10 mouse cellular contexts compared by ENCODE assay signal in genomic region chr13:114166439-114167183, GRCm38 (mm10).
DNase-seq lines count a peak whose midpoint lies in the region; ATAC-seq and TF ChIP-seq lines count a peak whose summit lies in the region.
"Had no signal": no experiment of that assay in that cellular context is flagged by ENCODE, and none has a peak within 500 bp of the region (broad histone marks: within the 10 kb centered on the region; RNA-seq: fewer than 3 reads in every experiment).

No protein-coding gene starts in this region.

- H3K9me3 ChIP-seq in CH12.LX (replicated peaks; ENCODE audit: low read length) = no peaks in the 10 kb centered on the region
- H3K9me3 ChIP-seq in limb, embryonic 12.5 days = no peaks in the 10 kb centered on the region
- H3K9me3 ChIP-seq: neural tube, embryonic 13.5 days had no signal

- no peak overlapping the region for H3K27ac ChIP-seq in CH12.LX (ENCODE audit: insufficient read depth, low read depth)
- H3K27ac ChIP-seq in limb, embryonic 12.5 days = 0 out of 2 replicates have a peak overlapping the region, but pooled peaks have one; percentile 7
- H3K27ac ChIP-seq: neural tube, embryonic 13.5 days had no signal

- TF ChIP-seq EP300 in CH12.LX (IDR thresholded peaks at IDR 0.05; ENCODE audit: low read length) = no peak

- 40% methylated on average over 12 of the region's 12 CpGs for WGBS in limb, embryonic 12.5 days

- no peak for TF ChIP-seq CTCF in CH12.LX (conservative IDR thresholded peaks at IDR 0.05 in 1 of 2, IDR thresholded peaks at IDR 0.05 in 1 of 2; ENCODE audit: low read depth in 2 of 2, low read length in 2 of 2)
- no peak for TF ChIP-seq CTCF in brain, embryonic 14.5 days (IDR thresholded peaks at IDR 0.05; ENCODE audit: borderline replicate concordance, extremely low read depth, insufficient read depth, insufficient read length)

- no peak overlapping the region for H3K9ac ChIP-seq in CH12.LX (ENCODE audit: insufficient read depth, low read depth)
- H3K9ac ChIP-seq in limb, embryonic 12.5 days (replicated peaks) = no peak overlapping the region
- H3K9ac ChIP-seq: neural tube, embryonic 13.5 days had no signal

- peak; percentile 5 for DNase-seq in kidney, adult 9 months
- DNase-seq in kidney, adult 11 months = no peak
- DNase-seq in CH12.LX (ENCODE audit: extremely low read depth) = no peak
- DNase-seq in brain, embryonic 14.5 days (ENCODE audit: low read depth) = peak; percentile 61
- DNase-seq in ovary, postnatal 10 days (ENCODE audit: low spot score) = no peak
- no peak for DNase-seq in gastrocnemius, postnatal 36 days
- DNase-seq: heart, postnatal 36 days; thymus, postnatal 25 days had no signal

- no peaks in the 10 kb centered on the region for H3K36me3 ChIP-seq in CH12.LX (replicated peaks in 1 of 2; ENCODE audit: control insufficient read depth in 1 of 2, insufficient read depth in 1 of 2, low read length in 1 of 2)
- H3K36me3 ChIP-seq in limb, embryonic 12.5 days = no peaks in the 10 kb centered on the region
- H3K36me3 ChIP-seq: neural tube, embryonic 13.5 days had no signal

- H3K4me2 ChIP-seq in CH12.LX (ENCODE audit: insufficient read depth, low read depth, poor library complexity, severe bottlenecking) = no peak overlapping the region
- H3K4me2 ChIP-seq in limb, embryonic 12.5 days = no peak overlapping the region
- H3K4me2 ChIP-seq: neural tube, embryonic 13.5 days had no signal

- intact Hi-C loops in gastrocnemius, postnatal 36 days (cut with DNase I) = no loop called here

- no peak; the same call in 1 of the 2 replicates for ATAC-seq in limb, embryonic 12.5 days (ENCODE audit: insufficient number of reproducible peaks, insufficient read depth, low FRiP score, low TSS enrichment, low read depth)

- no peaks in the 10 kb centered on the region for H3K79me2 ChIP-seq in CH12.LX (replicated peaks; ENCODE audit: control insufficient read depth, extremely low read depth, insufficient read depth, poor library complexity, severe bottlenecking)

- H3K4me1 ChIP-seq in CH12.LX (ENCODE audit: control insufficient read depth in 1 of 2, insufficient read depth in 2 of 2) = no peaks in the 10 kb centered on the region
- peaks cover 16% of the 10 kb centered on the region for H3K4me1 ChIP-seq in limb, embryonic 12.5 days (replicated peaks)

- dilution Hi-C loops in CH12.LX (cut with MboI; ENCODE audit: extremely low pct_ligation_motif_present, extremely low pct_unique_long_range_greater_than_20kb, low sequenced_read_pairs) = no loop called here

- in situ Hi-C loops in CH12.LX (cut with MboI; ENCODE audit: low pct_ligation_motif_present, low pct_unique_long_range_greater_than_20kb, low sequenced_read_pairs) = no loop called here

- H3K4me3 ChIP-seq in CH12.LX (replicated peaks in 1 of 3; ENCODE audit: low read depth in 2 of 3, low read length in 2 of 3, poor library complexity in 1 of 3) = no peak overlapping the region
- no peak overlapping the region for H3K4me3 ChIP-seq in limb, embryonic 12.5 days (replicated peaks)
- H3K4me3 ChIP-seq: neural tube, embryonic 13.5 days had no signal

- peak; percentile 17 for TF ChIP-seq RAD21 in CH12.LX (IDR thresholded peaks at IDR 0.05; ENCODE audit: low read depth, low read length)

- H3K27me3 ChIP-seq in CH12.LX (replicated peaks) = no peaks in the 10 kb centered on the region
- H3K27me3 ChIP-seq in limb, embryonic 12.5 days = peaks cover 4% of the 10 kb centered on the region

- TF ChIP-seq POLR2A in CH12.LX (IDR thresholded peaks at IDR 0.05; ENCODE audit: low read depth, low read length) = no peak
- no peak for TF ChIP-seq POLR2A in brain, embryonic 14.5 days (IDR thresholded peaks at IDR 0.05; ENCODE audit: borderline replicate concordance, extremely low read depth, insufficient read depth, insufficient read length, poor library complexity, severe bottlenecking)

TF ChIP-seq in CH12.LX, 34 proteins besides CTCF, POLR2A, EP300 and RAD21:
- TF ChIP-seq SMC3 (IDR thresholded peaks at IDR 0.05; ENCODE audit: low read depth, low read length) (peak; percentile 7; the same call in 1 of the 2 replicates), JUND (conservative IDR thresholded peaks at IDR 0.05; ENCODE audit: low read depth, low read length) (no peak)

Comparison
In these comparisons a context has a peak if more than half of its experiments do, and no peak if none do; other contexts are left out.
1. DNase-seq: peak in kidney, adult 9 months (single experiment) and brain, embryonic 14.5 days (single experiment); none in kidney, adult 11 months (single experiment), CH12.LX (single experiment), ovary, postnatal 10 days (single experiment) and gastrocnemius, postnatal 36 days (0 of 2).